Mouse (Mus musculus): ENCODE data around the gene Tlcd2. TPM values are rescaled to one million over a fixed set of nuclear protein-coding genes. Genes with fewer than 3 reads are reported as not detected.

Tlcd2 gene
- total RNA-seq, 1 experiment from 2014 or later: 1.0 TPM

DNA sequence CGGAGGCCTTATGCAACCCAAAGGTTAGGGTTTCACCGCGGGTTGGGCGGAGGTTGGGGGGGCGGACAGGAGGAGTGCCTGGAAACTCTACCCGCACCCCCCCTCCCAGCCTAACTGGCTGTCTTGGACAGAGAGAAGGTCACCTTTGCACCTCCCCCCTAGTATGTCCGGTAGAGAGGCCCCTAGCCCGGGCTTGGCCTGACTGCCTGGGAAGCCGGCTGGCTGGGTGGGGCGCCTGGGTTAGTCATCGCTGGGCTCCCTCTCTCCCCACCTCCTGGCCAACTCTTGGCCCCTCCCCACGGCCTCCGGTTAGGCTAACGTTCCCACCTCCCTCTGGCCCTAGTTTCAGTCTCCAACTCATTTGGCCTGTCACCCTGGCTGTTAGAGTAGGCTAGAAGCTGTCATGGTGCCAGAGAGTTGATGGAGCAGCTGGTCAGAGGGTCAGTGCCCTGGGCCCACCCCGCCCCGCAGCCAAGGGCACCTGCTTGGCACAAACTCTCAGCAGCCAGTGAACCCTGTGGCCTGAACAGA lies 803 bp downstream of the Tlcd2 start:
- ATAC-seq (replicated peaks; ENCODE audit: insufficient number of reproducible peaks, low FRiP score, low TSS enrichment, poor library complexity, severe bottlenecking): 0 out of 2 replicates have a peak, but pooled peaks have one; percentile 7

DNA sequence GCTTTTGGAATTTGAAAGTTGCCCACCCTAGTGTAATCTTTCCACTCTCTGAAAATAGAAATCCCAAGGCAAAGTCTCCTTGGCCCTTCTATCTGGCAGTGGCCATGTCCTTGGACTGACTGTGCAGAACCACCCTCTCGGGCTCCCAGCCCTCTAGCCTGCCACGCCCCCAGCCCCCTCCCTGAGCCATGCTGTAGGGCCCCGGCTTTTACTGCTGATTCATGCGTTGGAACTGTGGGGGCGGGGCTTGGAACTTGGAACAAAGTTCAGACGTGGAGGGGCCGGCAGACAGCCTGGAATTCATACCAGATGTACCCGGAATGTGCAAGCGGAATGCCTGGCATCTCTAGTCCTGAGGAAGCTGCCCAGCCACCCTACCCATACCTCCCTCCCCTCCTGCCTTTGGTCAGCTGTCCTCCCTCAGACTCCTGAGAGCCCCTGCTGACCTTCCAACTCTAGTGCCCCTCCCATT lies 1.4 kb downstream of the Tlcd2 start:
- ATAC-seq (replicated peaks; ENCODE audit: insufficient number of reproducible peaks, low FRiP score, low TSS enrichment, poor library complexity, severe bottlenecking): no peak

DNA sequence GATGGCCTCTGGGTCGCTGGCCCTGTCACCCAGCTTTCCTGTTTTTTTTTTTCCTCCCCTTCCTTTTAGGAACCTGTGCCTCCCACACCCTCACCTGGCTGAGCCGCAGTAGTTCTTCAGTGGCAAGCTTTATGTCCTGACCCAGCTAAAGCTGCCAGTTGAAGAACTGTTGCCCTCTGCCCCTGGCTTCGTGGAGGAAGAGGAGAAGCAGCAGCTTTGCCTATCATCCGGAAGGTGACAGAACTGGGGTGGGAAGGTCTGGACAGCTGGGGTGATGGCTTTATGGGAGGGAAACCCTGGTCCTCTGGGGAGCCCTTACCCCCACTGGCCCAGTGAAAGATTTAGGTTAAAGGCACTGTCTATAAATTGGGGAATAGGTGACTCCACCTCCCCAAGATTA lies 2.1 kb downstream of the Tlcd2 start:
- ATAC-seq (replicated peaks; ENCODE audit: insufficient number of reproducible peaks, low FRiP score, low TSS enrichment, poor library complexity, severe bottlenecking): no peak

DNA sequence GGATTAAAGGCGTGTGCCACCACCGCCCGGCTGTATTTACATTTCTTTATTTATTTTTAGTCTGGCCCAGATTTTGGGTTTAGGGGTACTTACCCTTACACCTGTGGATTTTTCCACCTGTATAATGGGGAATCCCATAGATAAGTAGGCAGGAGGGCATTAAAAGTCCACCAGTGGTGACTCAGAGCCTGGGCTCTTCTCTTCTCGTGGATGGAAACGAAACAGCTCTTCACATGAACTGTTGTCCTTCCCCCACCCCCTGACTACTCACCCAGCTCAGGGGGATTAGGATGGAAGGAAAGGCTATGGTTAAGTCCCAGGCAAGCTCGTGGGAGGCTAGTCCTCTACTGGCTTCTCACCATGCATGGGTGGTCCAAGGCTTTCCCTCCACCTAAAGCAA lies 2.9 kb downstream of the Tlcd2 start:
- no peak for ATAC-seq (replicated peaks; ENCODE audit: insufficient number of reproducible peaks, low FRiP score, low TSS enrichment, poor library complexity, severe bottlenecking)

DNA sequence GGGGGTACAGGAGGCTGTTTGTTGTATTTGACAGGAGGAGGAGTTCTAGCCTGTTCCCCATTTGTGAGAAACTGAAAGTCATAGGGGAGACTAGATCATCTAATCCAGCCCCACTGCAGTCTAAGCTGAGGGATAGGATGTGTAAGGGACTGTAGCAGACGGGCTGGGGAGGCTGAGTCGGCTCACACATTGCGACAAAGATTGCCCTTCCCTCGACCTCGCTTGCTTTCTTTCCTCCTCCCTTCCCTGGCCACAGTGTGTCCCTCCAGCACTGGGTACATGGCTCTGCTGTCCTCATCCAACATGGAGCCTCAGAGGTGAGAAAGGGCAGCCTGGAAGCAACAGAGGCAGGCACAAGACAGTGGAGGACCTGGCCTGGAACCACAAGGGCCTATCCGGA lies 3.5 kb downstream of the Tlcd2 start:
- no peak for ATAC-seq (replicated peaks; ENCODE audit: insufficient number of reproducible peaks, low FRiP score, low TSS enrichment, poor library complexity, severe bottlenecking)

DNA sequence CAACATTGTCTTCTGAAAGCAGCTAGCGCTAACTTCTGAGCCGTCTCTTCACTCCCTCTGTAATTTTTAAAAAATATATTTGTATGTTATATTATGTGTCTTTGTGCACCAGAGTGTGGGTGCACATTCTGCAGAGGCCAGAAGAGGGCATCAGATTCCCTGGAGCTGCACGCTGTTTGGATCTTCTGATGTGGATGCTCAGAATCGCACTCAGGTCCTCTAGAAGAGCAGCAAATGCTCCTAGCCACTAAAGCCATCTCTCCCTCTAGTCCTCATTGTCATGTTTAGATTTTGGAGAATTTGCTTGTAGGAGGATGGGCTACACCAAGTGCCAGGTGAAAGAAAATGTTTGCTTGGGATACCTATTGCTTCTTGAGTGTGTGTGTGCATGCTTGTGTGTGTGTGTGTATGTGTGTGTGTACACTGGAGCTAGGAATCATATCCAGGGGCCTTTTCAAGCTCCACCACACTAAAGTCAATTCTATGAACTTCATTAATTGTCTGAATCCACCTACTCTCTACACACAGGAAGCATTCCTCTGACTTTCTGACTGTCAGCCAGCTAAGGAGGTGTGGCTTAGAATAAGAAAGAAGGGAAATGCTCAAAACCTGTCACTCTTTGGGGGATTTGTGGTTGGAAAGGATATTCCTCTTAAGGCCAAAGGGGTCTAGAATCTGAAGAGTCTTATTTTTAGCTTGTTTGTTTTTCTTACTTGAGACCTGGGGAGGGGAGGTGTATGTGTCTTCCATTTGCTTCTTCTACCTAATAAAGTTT lies 5.4 kb downstream of the Tlcd2 start:
- ATAC-seq (replicated peaks; ENCODE audit: insufficient number of reproducible peaks, low FRiP score, low TSS enrichment, poor library complexity, severe bottlenecking): no peak

DNA sequence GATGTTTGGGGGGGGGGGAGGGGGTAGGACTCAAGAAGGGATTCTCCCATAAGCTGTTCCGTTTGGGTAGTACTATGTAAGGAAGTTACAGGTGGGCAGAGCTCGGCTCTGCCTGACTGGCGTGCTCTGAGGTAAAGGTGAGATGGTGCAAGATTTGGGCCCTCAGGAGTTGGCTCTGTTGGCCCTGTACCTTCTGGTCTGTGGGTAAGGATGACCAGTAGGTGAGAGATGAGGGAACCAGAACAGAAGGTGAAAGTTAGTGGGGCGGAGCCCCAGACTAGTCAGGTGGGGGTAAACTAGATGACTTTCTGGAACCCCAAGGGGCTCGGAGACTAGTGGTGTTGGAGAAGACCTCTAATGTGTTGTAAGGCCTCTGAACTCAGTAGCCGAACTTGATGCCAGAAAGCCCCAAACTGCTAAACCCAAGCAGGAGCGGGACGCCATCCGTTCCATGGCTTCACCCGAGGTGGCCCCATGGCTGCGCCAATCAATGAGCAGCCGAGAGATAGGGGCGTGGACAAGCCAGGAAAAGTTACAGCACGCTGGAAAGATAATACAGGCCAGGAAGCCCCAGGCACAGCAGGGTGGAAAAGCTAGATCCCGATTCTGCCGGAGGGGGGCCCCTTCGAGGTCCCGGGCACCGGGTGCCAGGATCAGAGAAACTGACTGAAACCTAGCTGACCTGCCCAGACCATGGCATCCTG lies 6.1 kb downstream of the Tlcd2 start:
- peak; percentile 28; the same call in 1 of the 2 replicates for ATAC-seq (replicated peaks; ENCODE audit: insufficient number of reproducible peaks, low FRiP score, low TSS enrichment, poor library complexity, severe bottlenecking)

DNA sequence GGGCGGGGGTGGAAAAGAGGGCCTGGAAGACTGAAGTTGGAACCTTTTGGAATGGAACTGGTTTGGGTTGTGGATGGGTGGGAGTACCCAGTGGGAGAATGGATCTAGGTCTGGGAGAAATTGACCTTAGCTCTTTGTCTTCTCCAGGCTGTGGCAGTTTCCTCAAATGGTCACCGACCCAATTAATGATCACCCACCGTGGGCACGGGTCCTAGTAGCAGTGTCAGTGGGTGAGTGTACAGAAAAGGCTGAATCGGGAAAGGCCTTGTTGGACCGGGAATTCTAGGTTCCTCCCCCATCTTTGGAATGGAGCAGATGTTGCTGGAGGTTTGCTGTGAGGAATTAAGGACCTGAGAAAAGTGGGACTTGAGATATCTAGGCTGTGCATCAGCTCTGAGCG lies 6.9 kb downstream of the Tlcd2 start:
- no peak for ATAC-seq (replicated peaks; ENCODE audit: insufficient number of reproducible peaks, low FRiP score, low TSS enrichment, poor library complexity, severe bottlenecking)

DNA sequence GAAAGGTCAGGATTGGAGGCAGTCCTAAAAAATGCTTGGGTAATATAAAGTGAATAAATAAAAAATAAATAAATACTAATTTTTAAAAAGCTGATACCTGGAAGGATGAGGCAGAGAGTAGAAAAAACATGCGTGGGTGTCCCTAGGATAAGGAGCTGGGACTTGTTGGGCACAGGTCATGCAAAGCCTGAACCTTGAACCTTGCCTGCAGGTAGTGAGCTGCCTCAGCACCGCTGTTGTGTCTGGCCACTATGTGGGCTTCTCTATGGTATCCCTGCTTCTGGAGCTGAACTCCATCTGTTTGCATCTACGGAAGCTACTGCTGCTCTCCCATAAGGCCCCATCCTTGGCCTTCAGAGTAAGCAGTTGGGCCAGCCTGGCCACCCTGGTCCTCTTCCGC lies 7.7 kb downstream of the Tlcd2 start:
- no peak for ATAC-seq (replicated peaks; ENCODE audit: insufficient number of reproducible peaks, low FRiP score, low TSS enrichment, poor library complexity, severe bottlenecking)

DNA sequence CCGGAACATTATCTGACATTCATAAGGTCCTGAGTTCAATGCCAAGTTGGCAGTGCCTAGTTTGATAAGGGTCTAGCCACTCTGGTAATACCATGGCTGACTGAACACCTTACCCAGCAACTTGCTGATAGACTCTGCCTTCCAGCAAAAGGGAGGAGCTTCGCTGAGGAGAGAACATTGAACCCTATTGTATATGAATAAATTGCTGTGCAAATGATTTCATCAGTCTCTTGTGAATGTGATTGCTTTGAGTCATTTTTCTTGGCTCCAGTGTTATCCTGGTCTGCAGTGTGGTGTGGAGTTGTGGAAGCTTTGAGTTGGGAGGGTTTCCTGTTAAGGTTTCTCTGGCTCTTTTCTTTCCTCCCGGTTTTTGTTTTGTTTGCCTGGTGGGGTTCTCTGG lies 9.2 kb downstream of the Tlcd2 start:
- ATAC-seq (replicated peaks; ENCODE audit: insufficient number of reproducible peaks, low FRiP score, low TSS enrichment, poor library complexity, severe bottlenecking): no peak

DNA sequence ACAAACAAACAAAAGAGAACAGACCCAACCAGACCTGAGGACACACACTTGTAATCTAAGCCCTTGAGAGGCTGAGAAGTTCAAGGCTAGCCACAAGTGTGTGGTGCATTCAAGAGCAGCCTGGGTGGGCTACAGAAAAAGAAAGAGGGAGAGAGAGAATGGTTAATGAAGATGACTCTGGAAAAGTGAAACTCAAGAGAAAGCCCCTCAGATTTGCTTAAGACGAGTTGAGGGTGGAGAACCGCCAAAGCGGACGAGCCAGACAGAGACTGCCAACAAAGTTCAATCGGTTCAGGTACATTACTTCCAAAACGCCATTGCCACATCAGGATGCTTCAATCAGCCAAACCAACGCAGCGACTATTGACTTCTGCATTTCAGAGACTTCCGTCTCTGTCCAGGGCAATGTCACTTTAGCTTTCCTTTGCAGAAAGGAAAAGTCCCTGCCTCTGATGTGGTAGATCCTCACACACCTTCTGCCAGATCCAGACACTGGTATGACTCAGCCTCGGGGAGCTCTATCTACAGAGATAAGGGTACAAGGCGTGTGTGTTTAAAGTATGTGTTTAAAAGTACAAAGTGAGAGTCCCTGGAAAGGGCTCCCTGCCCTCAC lies 11.1 kb downstream of the Tlcd2 start:
- no peak for ATAC-seq (replicated peaks; ENCODE audit: insufficient number of reproducible peaks, low FRiP score, low TSS enrichment, poor library complexity, severe bottlenecking)

DNA sequence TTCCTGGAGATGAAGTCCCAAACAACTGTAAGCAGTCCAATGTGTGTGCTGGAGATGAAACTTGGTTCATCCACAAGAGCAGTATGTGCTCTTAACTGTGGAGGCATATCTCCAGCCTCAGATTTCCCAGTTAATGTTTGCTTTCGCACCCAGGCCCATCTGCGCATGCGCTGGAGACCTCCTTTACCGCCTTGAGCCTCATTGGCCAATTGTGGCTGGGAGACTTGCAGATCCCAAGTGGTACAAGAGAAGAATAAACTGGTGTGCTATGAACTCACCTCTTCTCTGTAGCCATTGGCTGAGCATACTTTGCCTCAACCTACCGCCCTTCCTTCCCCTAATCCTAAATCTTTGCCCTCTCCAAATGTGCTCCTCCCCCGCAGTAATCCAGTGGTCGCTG lies 11.9 kb downstream of the Tlcd2 start:
- ATAC-seq (replicated peaks; ENCODE audit: insufficient number of reproducible peaks, low FRiP score, low TSS enrichment, poor library complexity, severe bottlenecking): no peak

DNA sequence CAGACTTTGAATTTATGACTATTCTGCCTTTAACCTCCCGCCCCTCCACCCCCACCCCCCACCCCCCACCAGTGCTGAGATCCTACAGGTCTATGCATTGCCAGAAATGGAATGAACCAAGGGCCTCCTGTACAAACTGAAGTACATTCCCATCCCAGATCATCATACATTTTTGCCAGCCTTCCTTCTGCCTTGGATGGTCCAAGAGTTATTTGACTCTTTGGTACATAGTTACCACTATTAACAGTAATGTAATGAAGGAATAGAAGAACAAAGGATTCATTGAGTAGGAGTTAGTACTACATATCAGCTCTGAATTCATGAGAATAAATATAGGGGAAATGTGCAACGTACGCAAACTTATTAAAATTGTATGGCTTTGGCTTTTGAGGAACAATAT lies 24.7 kb downstream of the Tlcd2 start:
- no peak for ATAC-seq (replicated peaks; ENCODE audit: insufficient number of reproducible peaks, low FRiP score, low TSS enrichment, poor library complexity, severe bottlenecking)

DNA sequence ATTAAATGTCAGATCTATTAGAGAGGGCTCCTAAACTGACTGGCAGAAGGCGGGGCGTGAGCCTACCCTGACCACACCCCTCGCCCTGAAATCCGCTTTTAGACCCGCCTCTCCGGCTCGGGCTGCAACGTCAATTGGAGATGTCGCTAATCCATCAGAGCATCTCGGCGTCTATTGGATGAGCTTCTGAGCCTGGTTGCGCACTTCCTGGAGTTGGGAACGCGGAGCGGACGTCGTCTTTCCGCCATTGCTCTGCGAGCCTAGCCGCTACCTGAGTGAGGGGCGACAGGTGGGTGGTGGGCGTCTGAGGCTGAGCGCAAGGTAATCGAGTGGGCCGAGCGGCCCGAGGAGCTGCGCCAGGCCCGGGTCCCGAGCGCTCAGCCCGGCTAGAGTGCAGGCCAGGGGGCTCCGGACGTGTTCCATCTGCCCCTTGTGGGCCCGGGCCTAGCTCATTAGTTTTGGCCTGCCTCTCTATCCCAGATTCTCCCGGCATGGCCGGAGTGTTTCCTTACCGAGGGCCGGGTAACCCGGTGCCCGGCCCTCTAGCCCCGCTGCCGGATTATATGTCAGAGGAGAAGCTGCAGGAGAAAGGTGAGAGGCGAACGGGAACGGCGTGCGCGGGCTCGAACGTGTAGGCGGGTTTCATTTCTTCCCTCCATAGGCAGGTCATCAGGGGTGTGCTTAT lies 25.2 kb downstream of the Tlcd2 start, which contains the start of gene Prpf8:
TSS of gene Prpf8 (plus strand) at position 216 of the 685 bp plus-strand sequence.
- peak; percentile 100 for ATAC-seq (replicated peaks; ENCODE audit: insufficient number of reproducible peaks, low FRiP score, low TSS enrichment, poor library complexity, severe bottlenecking)

DNA sequence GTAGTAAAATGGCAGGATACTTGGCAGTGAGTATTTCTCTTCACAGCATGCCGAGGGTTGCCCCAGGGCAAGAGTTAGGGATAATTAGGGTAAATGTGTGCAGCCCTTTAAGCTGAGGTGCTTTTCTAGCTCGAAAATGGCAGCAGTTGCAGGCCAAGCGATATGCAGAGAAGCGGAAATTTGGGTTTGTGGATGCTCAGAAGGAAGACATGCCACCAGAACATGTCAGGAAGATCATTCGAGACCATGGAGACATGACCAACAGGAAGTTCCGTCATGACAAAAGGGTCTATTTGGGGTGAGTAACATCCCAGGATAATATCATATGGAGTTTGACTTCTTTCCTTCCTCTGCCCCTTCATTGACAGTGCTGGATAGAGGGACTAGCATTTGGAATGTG lies 26.0 kb downstream of the Tlcd2 start:
- no peak for ATAC-seq (replicated peaks; ENCODE audit: insufficient number of reproducible peaks, low FRiP score, low TSS enrichment, poor library complexity, severe bottlenecking)

DNA sequence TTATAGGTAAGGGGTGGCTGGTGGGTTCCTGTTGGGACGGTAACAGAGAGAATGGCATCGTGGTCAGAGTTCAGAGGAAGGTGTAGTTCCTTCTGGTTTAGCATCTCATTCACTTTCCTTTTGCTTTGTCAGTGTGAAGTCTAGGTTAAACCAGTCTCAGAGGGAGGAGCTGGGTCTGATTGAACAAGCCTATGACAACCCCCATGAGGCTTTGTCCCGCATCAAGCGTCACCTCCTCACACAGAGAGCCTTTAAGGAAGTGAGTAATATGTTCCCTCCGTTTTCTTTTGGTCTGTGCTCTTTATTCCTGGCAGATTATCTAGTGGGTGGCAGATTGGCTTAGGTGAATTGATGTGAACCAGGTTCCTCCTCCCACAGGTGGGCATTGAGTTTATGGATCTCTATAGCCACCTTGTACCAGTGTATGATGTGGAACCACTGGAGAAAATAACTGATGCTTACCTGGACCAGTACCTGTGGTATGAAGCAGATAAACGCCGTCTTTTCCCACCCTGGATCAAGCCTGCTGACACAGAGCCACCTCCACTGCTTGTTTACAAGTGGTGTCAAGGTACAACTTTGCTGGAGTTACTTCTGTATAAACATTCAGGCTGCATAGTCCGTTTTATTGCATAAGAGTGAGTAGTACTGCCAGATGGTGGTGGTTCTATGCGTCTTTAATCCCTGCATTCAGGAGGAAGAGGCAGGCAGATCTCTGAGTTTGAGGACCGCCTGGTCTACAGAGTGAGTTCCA lies 33.0 kb downstream of the Tlcd2 start:
- no peak for ATAC-seq (replicated peaks; ENCODE audit: insufficient number of reproducible peaks, low FRiP score, low TSS enrichment, poor library complexity, severe bottlenecking)

DNA sequence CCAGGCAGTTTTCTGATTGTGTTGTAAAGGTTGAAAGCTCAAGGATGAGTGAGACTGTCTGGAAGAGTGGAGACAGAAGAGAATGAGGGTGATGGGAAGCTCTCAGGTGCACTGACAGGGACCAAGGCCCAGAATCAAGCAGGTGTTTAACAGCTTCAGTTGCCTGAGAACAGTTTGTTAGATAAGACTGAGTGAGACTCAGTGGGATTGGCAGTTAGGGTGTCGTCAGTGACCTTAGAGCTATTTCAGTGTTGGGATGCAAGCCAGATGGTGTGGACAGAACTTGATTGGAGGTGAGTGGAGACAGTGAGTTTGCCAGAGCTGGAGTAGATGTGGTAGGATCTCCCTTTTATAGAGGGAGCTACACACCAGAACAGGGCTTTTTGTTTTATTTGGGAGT lies 36.6 kb downstream of the Tlcd2 start:
- ATAC-seq (replicated peaks; ENCODE audit: insufficient number of reproducible peaks, low FRiP score, low TSS enrichment, poor library complexity, severe bottlenecking): no peak

DNA sequence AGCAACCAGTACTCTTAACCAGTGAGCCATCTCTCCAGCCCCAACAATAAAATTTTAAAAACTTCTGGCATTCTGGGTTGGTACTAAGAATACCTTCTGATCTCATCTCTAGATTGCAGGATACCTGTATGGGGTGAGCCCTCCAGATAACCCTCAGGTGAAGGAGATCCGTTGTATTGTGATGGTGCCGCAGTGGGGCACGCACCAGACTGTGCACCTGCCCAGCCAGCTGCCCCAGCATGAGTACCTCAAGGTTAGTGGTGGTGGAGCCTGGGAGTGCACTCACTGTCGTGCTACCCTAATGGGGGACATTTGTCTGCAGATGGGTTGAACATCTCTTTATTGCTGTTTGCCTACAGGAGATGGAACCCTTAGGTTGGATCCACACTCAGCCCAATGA lies 46.6 kb downstream of the Tlcd2 start:
- ATAC-seq (replicated peaks; ENCODE audit: insufficient number of reproducible peaks, low FRiP score, low TSS enrichment, poor library complexity, severe bottlenecking): no peak
